Mouse (Mus musculus): ENCODE data around the gene Rnf114. TPM values are rescaled to one million over a fixed set of nuclear protein-coding genes. Genes with fewer than 3 reads are reported as not detected.

Gene Rnf114
- polyA plus RNA-seq, 1 experiment from 2014 or later = 65.3 TPM

DNA sequence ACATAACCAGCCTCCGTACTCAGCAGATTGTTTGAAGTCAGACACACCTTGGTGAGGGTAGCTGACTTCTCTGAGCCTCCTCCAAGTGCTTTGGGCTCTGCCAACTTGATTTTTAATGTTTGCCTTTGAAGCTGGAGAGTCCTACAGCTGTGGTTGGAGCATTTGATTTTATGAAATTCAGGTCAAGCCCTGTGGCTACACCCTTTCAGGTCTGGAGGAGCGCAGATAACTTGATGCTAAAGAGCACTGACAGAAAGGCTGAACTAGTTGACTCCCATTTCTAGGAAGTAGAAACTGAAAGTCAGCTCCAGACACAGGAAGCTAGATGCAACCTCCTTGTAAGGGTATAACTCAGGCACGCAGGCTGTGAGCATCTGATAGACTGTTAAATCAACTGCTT lies 12.7 kb downstream of the Rnf114 start:
- ATAC-seq (ENCODE audit: low read depth) = no peak

DNA sequence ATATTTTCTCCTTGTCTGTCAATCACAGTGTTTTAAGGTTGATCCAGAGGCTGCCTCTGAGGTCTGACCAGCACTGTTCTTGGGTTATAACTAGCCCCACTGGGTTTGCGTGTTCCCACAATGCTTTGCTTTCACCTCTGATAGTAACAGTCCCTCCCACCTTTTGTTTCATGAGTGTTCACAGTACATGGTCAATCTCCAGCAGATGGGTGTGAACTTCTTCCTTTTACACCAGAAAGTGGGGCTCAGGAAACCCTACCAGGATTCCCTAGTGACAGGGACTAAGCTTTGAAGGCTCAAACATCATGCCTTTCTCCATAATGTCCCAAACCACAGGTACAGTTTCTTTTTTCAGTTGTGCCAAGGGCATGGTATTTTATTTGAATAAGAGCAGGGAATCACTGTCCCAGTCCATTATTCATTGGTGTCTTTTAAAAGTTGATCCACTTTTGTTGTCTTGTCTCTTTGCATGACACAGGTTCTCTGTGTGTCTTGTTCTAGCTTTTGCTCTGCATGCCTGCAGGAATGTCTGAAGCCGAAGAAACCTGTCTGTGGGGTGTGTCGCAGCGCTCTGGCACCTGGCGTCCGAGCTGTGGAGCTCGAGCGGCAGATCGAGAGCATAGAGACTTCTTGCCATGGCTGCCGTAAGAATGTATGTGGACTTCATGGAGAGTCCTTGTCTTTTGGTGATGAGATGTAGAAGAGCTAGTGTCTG lies 14.3 kb downstream of the Rnf114 start:
- H3K27me3 ChIP-seq (replicated peaks; ENCODE audit: control insufficient read depth, insufficient read depth, low read length) = no peaks in the 10 kb centered on the region
- H3K4me1 ChIP-seq (ENCODE audit: control insufficient read depth, insufficient read depth, low read length) = peaks cover 9% of the 10 kb centered on the region
- H3K9me3 ChIP-seq (ENCODE audit: control insufficient read depth, low read length) = no peaks in the 10 kb centered on the region
- no peak overlapping the region for H3K4me2 ChIP-seq (ENCODE audit: low read depth, low read length)
- H3K4me3 ChIP-seq (ENCODE audit: low read depth, low read length) = no peak overlapping the region
- H3K36me3 ChIP-seq (ENCODE audit: control insufficient read depth, insufficient read depth, low read length) = peaks cover 56% of the 10 kb centered on the region
- H3K27ac ChIP-seq (replicated peaks; ENCODE audit: low read depth, low read length) = no peak overlapping the region
- 95% methylated on average over 10 of the region's 10 CpGs for WGBS
- DNase-seq (ENCODE audit: low spot score) = no peak
- H3K9ac ChIP-seq (ENCODE audit: low read depth, low read length) = no peak overlapping the region
- no peak for ATAC-seq (ENCODE audit: low read depth)

More for the DNA sequence above, 12.7 kb downstream of the Rnf114 start:
- DNase-seq (ENCODE audit: low spot score) = no peak
- Histone ChIP-seq H3K4me3 (ENCODE audit: low read depth, low read length) (peak overlapping the region; percentile 100; the same call in 1 of the 2 replicates), H3K4me1 (ENCODE audit: control insufficient read depth, insufficient read depth, low read length) (peaks cover 9% of the 10 kb centered on the region), H3K36me3 (ENCODE audit: control insufficient read depth, insufficient read depth, low read length) (peaks cover 42% of the 10 kb centered on the region), H3K4me2 (ENCODE audit: low read depth, low read length) (peak overlapping the region; percentile 94), H3K9ac (ENCODE audit: low read depth, low read length) (no peak overlapping the region), H3K27me3 (replicated peaks; ENCODE audit: control insufficient read depth, insufficient read depth, low read length) (no peaks in the 10 kb centered on the region), H3K27ac (replicated peaks; ENCODE audit: low read depth, low read length) (no peak overlapping the region), H3K9me3 (ENCODE audit: control insufficient read depth, low read length) (no peaks in the 10 kb centered on the region)
- WGBS = 82% methylated on average over 3 of the region's 3 CpGs

DNA sequence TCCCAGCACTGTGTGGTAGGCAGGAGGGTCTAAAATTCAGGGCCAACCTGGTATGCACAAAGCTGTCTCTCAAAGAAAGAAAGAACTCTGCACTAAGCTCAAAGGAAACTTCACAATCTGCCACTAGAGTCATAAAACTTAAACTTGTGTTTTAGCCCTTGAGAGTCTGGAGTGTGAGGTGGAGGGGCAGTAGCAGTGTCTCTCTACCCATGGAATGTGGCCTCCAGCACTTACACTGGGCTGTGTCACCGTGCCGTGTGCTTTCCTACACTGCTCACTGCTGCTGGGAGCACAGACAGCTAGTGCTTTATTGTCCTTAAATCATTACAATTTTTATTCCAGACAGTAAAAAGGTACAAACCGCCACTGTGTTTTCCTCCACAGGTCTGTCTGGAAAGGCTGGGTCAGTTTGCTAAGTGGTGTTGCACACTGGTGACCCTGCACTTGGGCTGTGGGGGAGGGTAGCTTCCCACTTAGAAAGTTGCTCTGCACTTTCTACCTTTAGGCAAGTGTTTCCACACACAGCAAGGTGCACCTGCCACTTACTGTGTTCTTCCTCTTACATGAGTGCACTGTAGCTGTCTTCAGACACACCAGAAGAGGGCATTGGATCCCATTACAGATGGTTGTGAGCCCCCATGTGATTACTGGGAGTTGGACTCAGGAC lies 15.4 kb downstream of the Rnf114 start:
- peaks cover 67% of the 10 kb centered on the region for H3K36me3 ChIP-seq (ENCODE audit: control insufficient read depth, insufficient read depth, low read length)
- no peak for ATAC-seq (ENCODE audit: low read depth)

DNA sequence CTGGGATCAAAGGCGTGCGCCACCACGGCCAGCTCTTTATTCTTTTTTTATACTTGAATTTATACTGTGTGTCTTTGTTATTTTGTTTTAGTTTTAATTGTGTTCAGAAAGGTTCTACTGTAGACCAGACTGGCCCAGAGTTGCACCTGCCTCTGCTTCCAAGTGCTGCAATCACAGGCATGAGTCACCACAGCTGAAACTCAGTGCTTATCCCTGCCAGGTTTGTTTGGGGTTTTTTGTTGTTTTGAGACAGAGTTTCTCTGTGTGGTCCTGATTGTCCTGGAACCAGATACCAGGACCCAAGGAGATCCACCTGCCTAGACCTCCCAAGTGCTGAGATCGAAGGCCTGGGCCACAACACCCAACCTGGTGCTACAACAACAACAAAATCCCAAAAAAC lies 16.1 kb downstream of the Rnf114 start:
- Histone ChIP-seq H3K4me3 (ENCODE audit: low read depth, low read length) (no peak overlapping the region), H3K4me2 (ENCODE audit: low read depth, low read length) (no peak overlapping the region), H3K9ac (ENCODE audit: low read depth, low read length) (no peak overlapping the region), H3K27me3 (replicated peaks; ENCODE audit: control insufficient read depth, insufficient read depth, low read length) (no peaks in the 10 kb centered on the region), H3K36me3 (ENCODE audit: control insufficient read depth, insufficient read depth, low read length) (peaks cover 74% of the 10 kb centered on the region), H3K4me1 (ENCODE audit: control insufficient read depth, insufficient read depth, low read length) (peaks cover 9% of the 10 kb centered on the region), H3K27ac (replicated peaks; ENCODE audit: low read depth, low read length) (no peak overlapping the region), H3K9me3 (ENCODE audit: control insufficient read depth, low read length) (no peaks in the 10 kb centered on the region)
- 91% methylated on average over 4 of the region's 4 CpGs for WGBS
- no peak for ATAC-seq (ENCODE audit: low read depth)
- DNase-seq (ENCODE audit: low spot score) = no peak

More for the DNA sequence above, 15.4 kb downstream of the Rnf114 start:
- DNase-seq (ENCODE audit: low spot score) = no peak
- Histone ChIP-seq H3K4me3 (ENCODE audit: low read depth, low read length) (no peak overlapping the region), H3K9ac (ENCODE audit: low read depth, low read length) (no peak overlapping the region), H3K27me3 (replicated peaks; ENCODE audit: control insufficient read depth, insufficient read depth, low read length) (no peaks in the 10 kb centered on the region), H3K4me2 (ENCODE audit: low read depth, low read length) (no peak overlapping the region), H3K4me1 (ENCODE audit: control insufficient read depth, insufficient read depth, low read length) (peaks cover 9% of the 10 kb centered on the region), H3K27ac (replicated peaks; ENCODE audit: low read depth, low read length) (no peak overlapping the region), H3K9me3 (ENCODE audit: control insufficient read depth, low read length) (no peaks in the 10 kb centered on the region)
- WGBS = 86% methylated on average over 3 of the region's 3 CpGs

DNA sequence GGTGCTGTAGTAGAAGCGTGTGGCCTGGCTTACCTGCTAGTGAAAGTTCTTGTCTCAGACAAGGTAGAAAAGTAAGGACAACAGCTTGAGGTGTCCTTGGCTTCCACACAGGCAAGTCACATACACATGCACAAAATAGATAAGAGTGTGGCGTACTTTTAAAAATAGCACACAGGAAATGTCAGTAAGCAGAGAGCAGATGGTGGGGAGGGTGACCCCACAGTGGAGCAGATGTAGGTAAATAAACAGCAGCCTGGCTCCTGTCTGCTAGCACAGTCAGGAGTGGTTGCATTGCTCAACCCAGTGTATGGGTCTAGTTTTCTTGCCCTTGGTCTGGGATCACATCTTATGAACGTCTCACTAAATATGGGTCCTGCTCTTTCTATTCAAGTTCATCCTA lies 18.0 kb downstream of the Rnf114 start:
- H3K36me3 ChIP-seq (ENCODE audit: control insufficient read depth, insufficient read depth, low read length) = peaks cover 93% of the 10 kb centered on the region
- ATAC-seq (ENCODE audit: low read depth) (no peak), DNase-seq (ENCODE audit: low spot score) (no peak)
- H3K9me3 ChIP-seq (ENCODE audit: control insufficient read depth, low read length) = no peaks in the 10 kb centered on the region
- H3K4me3 ChIP-seq (ENCODE audit: low read depth, low read length) = no peak overlapping the region
- H3K27me3 ChIP-seq (replicated peaks; ENCODE audit: control insufficient read depth, insufficient read depth, low read length) = no peaks in the 10 kb centered on the region
- peaks cover 3% of the 10 kb centered on the region; the same call in 1 of the 2 replicates for H3K4me1 ChIP-seq (ENCODE audit: control insufficient read depth, insufficient read depth, low read length)
- H3K4me2 ChIP-seq (ENCODE audit: low read depth, low read length) = no peak overlapping the region
- no peak overlapping the region for H3K9ac ChIP-seq (ENCODE audit: low read depth, low read length)
- no peak overlapping the region for H3K27ac ChIP-seq (replicated peaks; ENCODE audit: low read depth, low read length)
- WGBS = 79% methylated on average over 3 of the region's 3 CpGs

DNA sequence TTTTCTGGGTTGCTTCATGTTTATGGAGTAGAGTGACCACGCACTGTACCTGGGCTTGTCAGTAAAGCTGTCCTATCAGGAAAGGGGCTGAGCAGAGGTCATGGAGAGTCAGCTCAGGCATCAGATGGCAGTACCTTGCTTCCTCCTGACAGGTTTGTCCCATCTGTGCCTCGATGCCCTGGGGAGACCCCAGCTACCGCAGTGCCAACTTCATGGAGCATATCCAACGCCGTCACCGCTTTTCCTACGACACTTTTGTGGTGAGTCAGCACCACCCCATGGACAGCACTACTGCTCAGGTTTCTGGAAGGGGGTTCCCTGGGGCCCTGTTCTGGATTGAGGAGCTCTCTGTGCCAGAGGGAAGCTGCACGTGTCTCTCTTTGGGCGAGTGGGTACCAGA lies 19.9 kb downstream of the Rnf114 start:
- Histone ChIP-seq H3K9me3 (ENCODE audit: control insufficient read depth, low read length) (no peaks in the 10 kb centered on the region), H3K4me1 (ENCODE audit: control insufficient read depth, insufficient read depth, low read length) (no peaks in the 10 kb centered on the region), H3K36me3 (ENCODE audit: control insufficient read depth, insufficient read depth, low read length) (peaks cover 98% of the 10 kb centered on the region), H3K9ac (ENCODE audit: low read depth, low read length) (no peak overlapping the region), H3K4me3 (ENCODE audit: low read depth, low read length) (no peak overlapping the region), H3K27me3 (replicated peaks; ENCODE audit: control insufficient read depth, insufficient read depth, low read length) (no peaks in the 10 kb centered on the region), H3K4me2 (ENCODE audit: low read depth, low read length) (no peak overlapping the region), H3K27ac (replicated peaks; ENCODE audit: low read depth, low read length) (no peak overlapping the region)
- ATAC-seq (ENCODE audit: low read depth) (no peak), DNase-seq (ENCODE audit: low spot score) (no peak)
- WGBS = 93% methylated on average over 9 of the region's 9 CpGs

DNA sequence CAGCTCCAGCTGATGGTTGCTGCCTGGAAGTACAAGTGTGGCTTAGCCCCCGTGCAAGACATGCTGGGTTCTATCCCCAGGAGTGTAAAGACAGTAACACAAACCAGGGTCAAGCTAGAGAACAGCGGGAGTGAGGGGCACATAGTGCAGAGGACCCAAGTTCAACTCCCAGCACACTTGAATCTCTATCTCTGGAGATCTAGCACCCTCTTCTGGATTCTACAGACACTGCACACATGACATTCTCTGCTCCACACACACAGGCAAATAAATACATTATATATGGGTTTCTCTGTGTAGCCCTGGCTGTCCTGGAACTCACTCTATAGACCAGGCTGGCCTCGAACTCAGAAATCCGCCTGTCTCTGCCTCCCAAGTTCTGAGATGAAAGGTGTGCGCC lies 20.5 kb downstream of the Rnf114 start:
- H3K9ac ChIP-seq (ENCODE audit: low read depth, low read length) = no peak overlapping the region
- no peaks in the 10 kb centered on the region for H3K9me3 ChIP-seq (ENCODE audit: control insufficient read depth, low read length)
- H3K27ac ChIP-seq (replicated peaks; ENCODE audit: low read depth, low read length) = no peak overlapping the region
- no peak for ATAC-seq (ENCODE audit: low read depth)
- H3K36me3 ChIP-seq (ENCODE audit: control insufficient read depth, insufficient read depth, low read length) = peaks cover 96% of the 10 kb centered on the region
- no peak overlapping the region for H3K4me3 ChIP-seq (ENCODE audit: low read depth, low read length)
- no peak for DNase-seq (ENCODE audit: low spot score)
- H3K27me3 ChIP-seq (replicated peaks; ENCODE audit: control insufficient read depth, insufficient read depth, low read length) = no peaks in the 10 kb centered on the region
- H3K4me1 ChIP-seq (ENCODE audit: control insufficient read depth, insufficient read depth, low read length) = no peaks in the 10 kb centered on the region
- WGBS = 91% methylated on average over 5 of the region's 5 CpGs
- no peak overlapping the region for H3K4me2 ChIP-seq (ENCODE audit: low read depth, low read length)

DNA sequence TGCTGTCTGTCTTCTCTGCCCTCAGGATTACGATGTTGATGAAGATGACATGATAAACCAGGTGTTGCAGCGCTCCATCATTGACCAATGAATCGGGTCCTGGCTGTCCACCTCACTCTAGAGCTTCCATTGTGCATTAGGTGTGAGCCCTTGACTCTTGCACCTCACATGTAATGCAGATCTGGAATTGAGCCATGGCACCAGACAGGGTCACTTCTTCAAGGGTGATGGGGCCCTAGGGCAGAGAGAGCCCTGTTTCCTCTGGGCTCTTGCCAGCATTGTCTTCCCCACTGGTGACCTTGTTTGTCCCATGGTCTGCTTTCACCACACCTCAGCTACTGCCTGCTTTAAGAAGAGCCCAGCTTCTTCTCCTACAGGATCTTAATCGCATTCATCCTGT lies 22.2 kb downstream of the Rnf114 start:
- WGBS = 94% methylated on average over 4 of the region's 4 CpGs
- Histone ChIP-seq H3K36me3 (ENCODE audit: control insufficient read depth, insufficient read depth, low read length) (peaks cover 87% of the 10 kb centered on the region), H3K27me3 (replicated peaks; ENCODE audit: control insufficient read depth, insufficient read depth, low read length) (no peaks in the 10 kb centered on the region), H3K27ac (replicated peaks; ENCODE audit: low read depth, low read length) (no peak overlapping the region), H3K9me3 (ENCODE audit: control insufficient read depth, low read length) (no peaks in the 10 kb centered on the region), H3K9ac (ENCODE audit: low read depth, low read length) (no peak overlapping the region), H3K4me1 (ENCODE audit: control insufficient read depth, insufficient read depth, low read length) (no peaks in the 10 kb centered on the region), H3K4me3 (ENCODE audit: low read depth, low read length) (no peak overlapping the region), H3K4me2 (ENCODE audit: low read depth, low read length) (no peak overlapping the region)
- ATAC-seq (ENCODE audit: low read depth) (no peak), DNase-seq (ENCODE audit: low spot score) (no peak)

DNA sequence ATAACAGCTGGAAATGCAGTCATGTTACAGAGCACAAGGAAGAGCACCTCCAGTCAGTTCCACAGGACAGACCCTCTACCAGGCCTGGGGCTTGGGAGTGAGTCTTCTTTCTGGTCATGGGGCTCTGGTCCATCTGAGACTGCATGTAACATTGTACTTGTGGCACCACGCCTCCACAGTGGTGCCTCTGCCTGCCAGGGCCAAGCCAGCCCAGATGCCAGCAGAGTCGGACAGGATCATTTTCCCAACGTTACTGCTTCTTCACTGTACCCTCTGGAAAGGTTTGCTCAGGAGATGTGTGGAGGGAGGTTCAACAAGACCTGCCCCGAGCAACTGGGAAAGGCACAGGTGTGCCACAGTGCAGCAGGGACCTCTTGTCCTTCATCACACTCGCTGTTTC lies 23.2 kb downstream of the Rnf114 start:
- H3K4me2 ChIP-seq (ENCODE audit: low read depth, low read length) = no peak overlapping the region
- peaks cover 81% of the 10 kb centered on the region for H3K36me3 ChIP-seq (ENCODE audit: control insufficient read depth, insufficient read depth, low read length)
- 84% methylated on average over 4 of the region's 5 CpGs for WGBS
- H3K9me3 ChIP-seq (ENCODE audit: control insufficient read depth, low read length) = no peaks in the 10 kb centered on the region
- H3K27me3 ChIP-seq (replicated peaks; ENCODE audit: control insufficient read depth, insufficient read depth, low read length) = no peaks in the 10 kb centered on the region
- H3K4me1 ChIP-seq (ENCODE audit: control insufficient read depth, insufficient read depth, low read length) = no peaks in the 10 kb centered on the region
- H3K9ac ChIP-seq (ENCODE audit: low read depth, low read length) = no peak overlapping the region
- DNase-seq (ENCODE audit: low spot score) (no peak), ATAC-seq (ENCODE audit: low read depth) (no peak)
- no peak overlapping the region for H3K4me3 ChIP-seq (ENCODE audit: low read depth, low read length)
- H3K27ac ChIP-seq (replicated peaks; ENCODE audit: low read depth, low read length) = no peak overlapping the region
